Mouse (Mus musculus): ENCODE results near the gene Itgb1bp2. TPM values are rescaled to one million over a fixed set of nuclear protein-coding genes. Genes with fewer than 3 reads are reported as not detected.
A peak's percentile ranks its signal among the peaks of the same experiment; 100 is the strongest.
"Not testable (repeated sequence)": the region's sequence is repeated elsewhere in the genome, so short reads cannot be mapped to it uniquely, and the experiment has no call there.

Gene Itgb1bp2
- polyA plus RNA-seq, 1 experiment from 2014 or later = 6.5 TPM

GRCm38 (mm10) chrX:101429976-101430375 lies 18.9 kb upstream of the Itgb1bp2 start:
- WGBS (ENCODE audit: insufficient replicate concordance) = 19% methylated on average over 14 of the region's 14 CpGs
- Histone ChIP-seq H3K4me2 (ENCODE audit: low read depth, low read length) (peak overlapping the region; percentile 57), H3K9me3 (replicated peaks; ENCODE audit: control insufficient read depth, low read length) (no peaks in the 10 kb centered on the region), H3K27me3 (ENCODE audit: control insufficient read depth, insufficient read depth, low read depth, low read length) (no peaks in the 10 kb centered on the region), H3K9ac (ENCODE audit: low read depth, low read length) (peak overlapping the region; percentile 80), H3K36me3 (ENCODE audit: control insufficient read depth, insufficient read depth) (no peaks in the 10 kb centered on the region), H3K4me3 (ENCODE audit: low read depth, low read length) (peak overlapping the region; percentile 77), H3K27ac (ENCODE audit: low read length) (peak overlapping the region; percentile 83), H3K4me1 (ENCODE audit: control insufficient read depth, low read depth, low read length) (no peaks in the 10 kb centered on the region; the same call in 1 of the 2 replicates)
- peak; percentile 34 for ATAC-seq (ENCODE audit: low read depth)

GRCm38 (mm10) chrX:101451147-101451546 lies 2.3 kb downstream of the Itgb1bp2 start:
- Histone ChIP-seq H3K9me3 (replicated peaks; ENCODE audit: control insufficient read depth, low read length) (no peaks in the 10 kb centered on the region), H3K4me2 (ENCODE audit: low read depth, low read length) (no peak overlapping the region), H3K4me3 (ENCODE audit: low read depth, low read length) (no peak overlapping the region), H3K9ac (ENCODE audit: low read depth, low read length) (no peak overlapping the region), H3K27me3 (ENCODE audit: control insufficient read depth, insufficient read depth, low read depth, low read length) (no peaks in the 10 kb centered on the region), H3K27ac (ENCODE audit: low read length) (no peak overlapping the region), H3K4me1 (ENCODE audit: control insufficient read depth, low read depth, low read length) (no peaks in the 10 kb centered on the region), H3K36me3 (ENCODE audit: control insufficient read depth, insufficient read depth) (peaks cover 6% of the 10 kb centered on the region)
- 48% methylated on average over 1 of the region's 1 CpGs for WGBS (ENCODE audit: insufficient replicate concordance)
- ATAC-seq (ENCODE audit: low read depth) = no peak

GRCm38 (mm10) chrX:101451591-101451990 lies 2.7 kb downstream of the Itgb1bp2 start:
- no peaks in the 10 kb centered on the region for H3K27me3 ChIP-seq (ENCODE audit: control insufficient read depth, insufficient read depth, low read depth, low read length)
- no peak overlapping the region for H3K27ac ChIP-seq (ENCODE audit: low read length)
- H3K4me1 ChIP-seq (ENCODE audit: control insufficient read depth, low read depth, low read length) = no peaks in the 10 kb centered on the region
- no peak for ATAC-seq (ENCODE audit: low read depth)
- no peak overlapping the region for H3K4me3 ChIP-seq (ENCODE audit: low read depth, low read length)
- WGBS (ENCODE audit: insufficient replicate concordance) = 72% methylated on average over 3 of the region's 3 CpGs
- peaks cover 3% of the 10 kb centered on the region for H3K36me3 ChIP-seq (ENCODE audit: control insufficient read depth, insufficient read depth)
- no peak overlapping the region for H3K4me2 ChIP-seq (ENCODE audit: low read depth, low read length)
- no peaks in the 10 kb centered on the region for H3K9me3 ChIP-seq (replicated peaks; ENCODE audit: control insufficient read depth, low read length)
- no peak overlapping the region for H3K9ac ChIP-seq (ENCODE audit: low read depth, low read length)

- ATAC-seq (ENCODE audit: low read depth) = no peak
- 86% methylated on average over 4 of the region's 4 CpGs for WGBS (ENCODE audit: insufficient replicate concordance)
Measured at GRCm38 (mm10) chrX:101472202-101472601, 23.3 kb downstream of the Itgb1bp2 start.

GRCm38 (mm10) chrX:101481604-101482350 lies 32.9 kb downstream of the Itgb1bp2 start:
- Histone ChIP-seq H3K27me3 (ENCODE audit: control insufficient read depth, insufficient read depth, low read depth, low read length) (no peaks in the 10 kb centered on the region), H3K4me2 (ENCODE audit: low read depth, low read length) (no peak overlapping the region), H3K9me3 (replicated peaks; ENCODE audit: control insufficient read depth, low read length) (no peaks in the 10 kb centered on the region), H3K9ac (ENCODE audit: low read depth, low read length) (no peak overlapping the region), H3K4me1 (ENCODE audit: control insufficient read depth, low read depth, low read length) (no peaks in the 10 kb centered on the region), H3K36me3 (ENCODE audit: control insufficient read depth, insufficient read depth) (no peaks in the 10 kb centered on the region), H3K27ac (ENCODE audit: low read length) (no peak overlapping the region), H3K4me3 (ENCODE audit: low read depth, low read length) (no peak overlapping the region)
- 65% methylated on average over 6 of the region's 6 CpGs for WGBS (ENCODE audit: insufficient replicate concordance)
- ATAC-seq (ENCODE audit: low read depth) = no peak

More at GRCm38 (mm10) chrX:101472202-101472601, 23.3 kb downstream of the Itgb1bp2 start:
- Histone ChIP-seq H3K36me3 (ENCODE audit: control insufficient read depth, insufficient read depth) (no peaks in the 10 kb centered on the region), H3K4me1 (ENCODE audit: control insufficient read depth, low read depth, low read length) (no peaks in the 10 kb centered on the region), H3K4me2 (ENCODE audit: low read depth, low read length) (no peak overlapping the region), H3K27me3 (ENCODE audit: control insufficient read depth, insufficient read depth, low read depth, low read length) (no peaks in the 10 kb centered on the region), H3K9me3 (replicated peaks; ENCODE audit: control insufficient read depth, low read length) (no peaks in the 10 kb centered on the region), H3K27ac (ENCODE audit: low read length) (no peak overlapping the region), H3K4me3 (ENCODE audit: low read depth, low read length) (no peak overlapping the region), H3K9ac (ENCODE audit: low read depth, low read length) (no peak overlapping the region)

- H3K27me3 ChIP-seq (ENCODE audit: control insufficient read depth, insufficient read depth, low read depth, low read length); H3K27ac ChIP-seq (ENCODE audit: low read length); H3K9ac ChIP-seq (ENCODE audit: low read depth, low read length); H3K4me3 ChIP-seq (ENCODE audit: low read depth, low read length); H3K9me3 ChIP-seq (replicated peaks; ENCODE audit: control insufficient read depth, low read length); ATAC-seq (ENCODE audit: low read depth); H3K4me1 ChIP-seq (ENCODE audit: control insufficient read depth, low read depth, low read length); H3K36me3 ChIP-seq (ENCODE audit: control insufficient read depth, insufficient read depth); H3K4me2 ChIP-seq (ENCODE audit: low read depth, low read length): not testable (repeated sequence)
- 25% methylated on average over 10 of the region's 12 CpGs for WGBS (ENCODE audit: insufficient replicate concordance)
Measured at GRCm38 (mm10) chrX:101486487-101487152, 37.7 kb downstream of the Itgb1bp2 start.

Other genes starting within 250 kb of the Itgb1bp2 start
- gene Snx12, start 226.5 kb upstream of the Itgb1bp2 start, polyA plus RNA-seq (2015; fragmentation: Nextera tagmentation; extraction: Ambion mirVana) = 18.7 and 19.4 TPM in 2 replicates
- gene Foxo4, start 194.6 kb upstream of the Itgb1bp2 start, polyA plus RNA-seq (2015; fragmentation: Nextera tagmentation; extraction: Ambion mirVana) = 1.2 and 1.7 TPM in 2 replicates
- not detected in 2 replicates for gene Gm614, start 185.1 kb upstream of the Itgb1bp2 start, polyA plus RNA-seq (2015; fragmentation: Nextera tagmentation; extraction: Ambion mirVana)
- 7.3 and 8.2 TPM in 2 replicates for gene Il2rg, start 180.8 kb upstream of the Itgb1bp2 start, polyA plus RNA-seq (2015; fragmentation: Nextera tagmentation; extraction: Ambion mirVana)
- gene Gm20489, start 180.1 kb upstream of the Itgb1bp2 start, polyA plus RNA-seq (2015; fragmentation: Nextera tagmentation; extraction: Ambion mirVana) = not detected in 2 replicates
- gene Med12, start 175.1 kb upstream of the Itgb1bp2 start, polyA plus RNA-seq (2015; fragmentation: Nextera tagmentation; extraction: Ambion mirVana) = 21.6 and 25.5 TPM in 2 replicates
- gene Nlgn3, start 149.9 kb upstream of the Itgb1bp2 start, polyA plus RNA-seq (2015; fragmentation: Nextera tagmentation; extraction: Ambion mirVana) = 0.06 and 0.11 TPM in 2 replicates
- 147 and 174 TPM in 2 replicates for gene Gjb1, start 72.7 kb upstream of the Itgb1bp2 start, polyA plus RNA-seq (2015; fragmentation: Nextera tagmentation; extraction: Ambion mirVana)
- gene Zmym3, start 28.2 kb upstream of the Itgb1bp2 start, polyA plus RNA-seq (2015; fragmentation: Nextera tagmentation; extraction: Ambion mirVana) = 6.1 and 6.5 TPM in 2 replicates
- gene Nono, start 19.8 kb upstream of the Itgb1bp2 start, polyA plus RNA-seq (2015; fragmentation: Nextera tagmentation; extraction: Ambion mirVana) = 93.5 and 101 TPM in 2 replicates
- 5.8 and 6.2 TPM in 2 replicates for gene Taf1, start 83.6 kb downstream of the Itgb1bp2 start, polyA plus RNA-seq (2015; fragmentation: Nextera tagmentation; extraction: Ambion mirVana)
- gene Ogt, start 191.0 kb downstream of the Itgb1bp2 start, polyA plus RNA-seq (2015; fragmentation: Nextera tagmentation; extraction: Ambion mirVana) = 54.1 and 55.6 TPM in 2 replicates